Mouse (Mus musculus) mesoderm, embryonic 11.5 days (tissue): ENCODE data around the gene Fbxo10.
"Not testable (repeated sequence)": the region's sequence is repeated elsewhere in the genome, so short reads cannot be mapped to it uniquely, and the experiment has no call there.

Source experiments
- DNase-seq: peaks from one replicate; pipeline ENCODE4 v3.0.0-alpha.2; 2012; ENCODE audit warnings: low read depth, low spot score

Fbxo10 gene

DNA sequence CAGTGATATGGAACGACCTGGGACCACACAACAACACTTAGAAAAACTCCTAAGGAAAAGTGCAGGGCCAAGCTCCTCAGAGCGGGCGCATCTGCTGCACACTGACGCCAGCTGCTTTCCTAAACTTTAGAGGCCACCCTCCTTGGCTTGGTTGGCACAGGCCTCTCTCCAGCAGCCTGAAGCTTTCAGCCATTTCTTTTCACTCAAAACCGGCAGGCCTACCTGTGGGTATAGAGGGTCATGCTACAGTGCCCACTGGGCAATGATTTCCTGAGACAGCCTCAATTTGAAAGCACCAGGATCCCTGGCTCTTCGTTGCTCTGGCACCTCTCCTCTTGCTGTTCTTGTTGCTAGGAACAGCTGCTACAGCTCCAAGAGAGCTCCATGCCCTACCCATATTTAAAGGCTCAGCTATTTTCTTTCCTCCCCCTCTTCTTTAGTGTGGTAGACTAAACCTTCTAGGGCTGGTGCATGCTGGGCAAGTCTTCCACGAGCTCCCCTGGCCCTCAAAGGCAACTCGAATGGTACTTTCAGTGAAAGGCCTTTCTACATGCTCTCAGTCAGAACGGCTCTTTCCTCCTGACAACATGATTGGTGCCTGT, 37.0 kb downstream of the Fbxo10 start:
- no peak for DNase-seq

GRCm38 (mm10) chr4:45046679-45047078, 37.7 kb downstream of the Fbxo10 start:
- DNase-seq: no peak

DNA sequence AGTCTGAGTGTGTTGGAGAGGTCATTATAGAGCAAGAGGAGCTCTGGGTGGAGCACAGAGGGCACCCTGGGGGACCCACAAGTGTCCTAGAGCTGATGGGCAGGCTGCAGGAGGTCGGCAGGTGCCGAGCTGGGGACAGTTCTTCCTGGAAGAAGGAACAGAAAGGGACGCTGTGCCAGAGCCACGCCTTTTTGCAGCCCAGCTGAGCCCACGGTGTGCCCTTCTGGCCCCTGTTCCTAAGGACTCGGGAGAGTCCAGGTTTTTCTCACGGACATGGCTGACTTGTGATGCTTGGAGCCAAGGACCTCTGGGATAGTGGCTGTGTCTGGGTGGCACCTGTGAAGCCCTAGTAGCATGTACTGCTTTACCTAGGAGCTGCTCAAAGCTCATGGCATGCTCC, 43.6 kb downstream of the Fbxo10 start:
- DNase-seq: no peak

DNA sequence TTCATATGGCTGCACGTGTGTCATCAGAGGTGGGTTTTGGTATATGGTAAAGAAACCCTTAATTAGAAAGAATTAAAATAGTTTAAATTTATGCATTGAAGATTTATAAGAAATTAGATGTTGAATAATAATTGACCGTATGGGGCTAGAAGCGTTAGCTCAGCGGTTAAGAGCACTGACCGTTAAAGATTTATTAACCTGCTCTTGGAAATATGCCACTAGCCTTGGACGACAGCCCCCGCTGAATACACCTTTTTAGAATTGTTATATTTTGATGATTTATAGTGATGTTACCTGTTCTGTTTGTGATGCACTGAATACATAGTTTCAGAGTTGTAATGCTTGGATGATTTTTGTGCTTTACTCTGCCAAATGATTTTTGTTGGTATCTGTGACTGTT, 44.9 kb downstream of the Fbxo10 start:
- DNase-seq: not testable (repeated sequence)

DNA sequence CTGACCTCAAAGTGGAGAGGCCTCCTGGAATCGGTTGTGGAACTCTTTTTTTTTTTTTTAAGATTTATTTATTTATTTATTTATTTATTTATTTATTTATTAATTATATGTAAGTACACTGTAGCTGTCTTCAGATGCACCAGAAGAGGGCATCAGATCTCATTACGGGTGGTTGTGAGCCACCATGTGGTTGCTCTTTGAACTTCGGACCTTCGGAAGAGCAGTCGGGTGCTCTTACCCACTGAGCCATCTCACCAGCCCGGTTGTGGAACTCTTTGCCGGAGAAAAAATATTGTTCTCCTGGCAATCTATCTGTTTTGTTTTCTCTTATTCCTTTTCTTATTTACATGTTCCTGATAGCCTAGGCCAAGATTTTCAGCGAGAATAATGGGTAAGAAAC, 45.5 kb downstream of the Fbxo10 start:
- peak; percentile 22 for DNase-seq

- DNase-seq: no peak
Measured at GRCm38 (mm10) chr4:45037455-45038410, 46.7 kb downstream of the Fbxo10 start.

- DNase-seq: no peak
Measured at GRCm38 (mm10) chr4:45036571-45036970, 47.8 kb downstream of the Fbxo10 start.

- DNase-seq: no peak
Measured at GRCm38 (mm10) chr4:45036048-45036447, 48.4 kb downstream of the Fbxo10 start.

GRCm38 (mm10) chr4:45034693-45035628, 49.4 kb downstream of the Fbxo10 start:
- no peak for DNase-seq

DNA sequence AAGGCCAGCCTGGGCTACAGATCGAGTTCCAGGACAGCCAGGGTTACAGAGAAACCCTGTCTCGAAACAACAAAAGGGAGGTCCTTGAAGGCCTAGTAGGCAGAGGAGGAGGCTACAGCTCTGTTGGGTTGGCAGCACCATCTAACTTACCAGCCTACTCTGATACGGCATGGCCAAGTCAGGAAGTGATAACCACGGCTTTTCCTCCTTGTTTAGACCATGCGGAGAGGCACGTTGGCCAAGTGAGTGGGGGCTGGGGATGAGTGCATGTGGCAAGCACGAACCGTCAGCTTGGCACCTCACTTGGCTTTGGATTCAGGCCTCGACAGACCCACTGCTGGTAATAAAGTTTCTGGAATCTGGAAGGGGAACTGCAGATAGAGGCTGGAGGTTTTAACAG, 51.8 kb downstream of the Fbxo10 start:
- DNase-seq: no peak

GRCm38 (mm10) chr4:45026459-45026858, 57.9 kb downstream of the Fbxo10 start:
- DNase-seq: no peak

GRCm38 (mm10) chr4:45019009-45019408, 65.4 kb downstream of the Fbxo10 start:
- no peak for DNase-seq

- peak; percentile 95 for DNase-seq
Measured at GRCm38 (mm10) chr4:45018452-45018980, 65.9 kb downstream of the Fbxo10 start, which contains the start of gene Polr1e. TSS of gene Polr1e (plus strand) at chr4:45018583.

- peak; percentile 55 for DNase-seq
Measured at GRCm38 (mm10) chr4:45015615-45016014, 68.8 kb downstream of the Fbxo10 start.

DNA sequence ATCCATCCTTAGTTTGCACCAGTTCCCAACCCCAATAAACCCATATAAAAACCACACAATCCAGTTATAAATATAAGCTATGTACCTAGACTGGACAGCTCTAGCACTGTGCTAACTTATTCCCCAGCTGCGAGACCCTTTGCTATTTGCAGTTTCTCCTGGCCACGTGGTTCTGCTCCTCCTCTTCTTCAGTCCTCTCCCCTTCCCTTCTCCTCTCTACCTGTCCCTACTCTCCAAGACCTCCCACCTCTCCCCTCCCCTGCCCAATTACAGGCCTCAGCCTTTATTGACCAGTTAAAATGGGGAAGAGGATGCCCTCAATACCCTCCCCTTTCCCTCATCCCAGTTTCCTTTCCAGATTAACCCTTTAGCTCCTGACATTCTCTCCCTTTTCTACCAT, 70.9 kb downstream of the Fbxo10 start:
- no peak for DNase-seq

DNA sequence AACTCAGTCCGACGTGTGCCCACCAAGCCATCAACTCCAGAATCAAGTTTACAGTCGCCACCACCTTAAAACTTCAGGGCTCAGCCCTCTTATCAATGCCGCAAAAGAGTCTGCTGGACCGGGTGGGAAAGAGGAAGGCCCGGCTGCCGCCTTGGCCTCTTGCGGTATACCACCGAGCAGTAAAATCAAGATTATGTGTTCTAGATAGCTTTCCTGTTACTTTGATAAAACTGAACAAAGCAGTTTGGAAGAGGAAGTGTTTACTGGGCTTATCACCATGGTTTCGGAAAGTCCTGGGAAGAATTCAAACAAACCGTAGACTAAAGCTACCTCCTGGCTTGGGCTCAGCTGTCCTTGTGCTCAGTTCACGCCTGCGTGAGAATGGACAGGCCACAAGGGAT, 71.4 kb downstream of the Fbxo10 start:
- DNase-seq: no peak

GRCm38 (mm10) chr4:45012105-45012975, 72.1 kb downstream of the Fbxo10 start, which contains the start of gene Zbtb5:
TSS of gene Zbtb5 (minus strand) at chr4:45012412.
- peak; percentile 100 for DNase-seq

DNA sequence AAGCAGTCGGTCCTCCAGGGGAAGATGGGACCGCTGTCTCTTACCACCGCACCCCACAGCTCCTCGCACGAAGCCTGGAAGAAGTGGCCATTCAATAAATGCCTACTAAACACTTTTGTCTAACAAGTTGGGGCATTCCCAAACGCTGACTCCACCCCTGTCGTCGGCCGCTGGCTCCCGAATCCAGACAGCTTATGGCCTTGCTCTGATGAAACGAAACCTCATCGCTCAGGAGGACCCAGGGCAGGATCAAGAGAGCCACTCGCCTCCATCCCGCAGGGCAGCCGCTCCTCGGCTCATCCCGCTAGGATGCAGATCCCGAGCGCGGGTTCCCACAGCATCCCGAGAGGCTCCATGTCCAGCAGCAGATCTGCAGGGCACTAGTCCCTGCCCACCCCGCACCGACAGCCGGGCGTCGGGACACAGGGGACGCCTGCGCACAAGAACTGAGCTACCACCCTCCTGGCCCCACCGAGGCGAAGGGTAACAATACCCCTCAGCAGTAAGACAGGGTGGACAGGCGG, 72.8 kb downstream of the Fbxo10 start:
- no peak for DNase-seq

DNA sequence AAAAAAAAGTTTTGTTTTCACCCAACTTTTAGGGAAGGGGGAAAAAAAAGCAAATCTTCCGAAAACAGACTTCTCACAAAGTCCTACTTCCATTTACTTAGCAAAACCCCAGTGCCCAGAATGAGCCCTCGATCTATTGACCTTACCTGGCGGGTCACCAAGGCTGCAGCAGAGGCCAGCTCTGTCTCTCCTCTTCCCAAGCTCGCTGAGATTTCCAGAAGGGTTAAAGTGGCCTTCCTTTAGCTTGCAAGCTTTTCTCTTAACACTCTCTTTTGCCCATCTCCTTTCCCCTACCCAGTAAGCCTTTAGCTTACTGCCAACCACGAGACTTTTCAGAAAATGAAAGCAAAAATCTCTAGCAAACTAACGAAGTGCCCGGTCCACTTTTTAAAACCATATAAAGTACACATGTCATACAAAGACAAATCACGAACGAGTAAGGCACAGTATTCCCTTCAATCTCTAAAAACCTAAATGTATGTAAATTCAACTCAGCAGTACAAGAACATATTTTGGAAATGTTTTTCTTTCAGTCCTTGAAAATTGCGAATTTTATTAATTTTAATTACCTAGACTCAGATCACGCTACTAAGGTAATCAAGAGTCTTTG, 73.5 kb downstream of the Fbxo10 start:
- DNase-seq: no peak

GRCm38 (mm10) chr4:45005452-45005851, 79.0 kb downstream of the Fbxo10 start:
- no peak for DNase-seq
